Mouse (Mus musculus) cortical plate, adult 2 months (tissue): Measurements from ENCODE around the gene Slc2a13.

ENCODE experiments used
- CTCF ChIP-seq: fragments of 200-500 bp; IDR thresholded peaks from 2 replicates; pipeline ENCODE4 v1.5.1; 2011; ENCODE audit warnings: mild to moderate bottlenecking, control low read depth, low read length; ENCODE audit not compliant: insufficient read depth; ENCODE audit errors: extremely low read depth
- POLR2A ChIP-seq: fragments of 200-500 bp; IDR thresholded peaks from 2 replicates; pipeline ENCODE4 v1.6.1; 2011; ENCODE audit warnings: mild to moderate bottlenecking, low read length, control low read depth; ENCODE audit not compliant: insufficient read depth; ENCODE audit errors: extremely low read depth

DNA sequence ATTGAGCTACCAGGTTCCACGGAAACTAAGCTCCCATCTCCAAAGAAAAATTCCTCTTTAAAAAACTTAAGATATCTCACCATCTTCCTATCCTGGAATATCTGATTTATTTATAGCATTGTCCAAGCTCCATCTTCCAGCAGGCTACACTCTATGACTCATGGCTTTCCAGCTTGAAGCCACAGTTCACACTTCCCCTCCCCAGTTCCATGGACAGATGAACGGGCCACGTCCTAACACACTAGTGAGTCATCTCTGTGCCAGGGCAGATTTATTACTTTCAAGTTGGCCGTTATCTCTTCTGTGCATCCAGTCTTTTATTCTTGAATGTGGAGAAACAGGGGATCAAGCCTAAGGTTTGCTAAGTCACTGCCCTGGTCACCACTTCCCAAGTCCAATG, 78.0 kb downstream of the Slc2a13 start:
- TF ChIP-seq CTCF = no peak
- TF ChIP-seq POLR2A = no peak
